Mouse (Mus musculus) myocyte (in vitro differentiated cells): ENCODE measurements at regions not wholly inside any gene's neighbourhood (a gene's known extent, or its start where the extent isn't known, plus 50 kb on each side); places are given as distances from the start of the nearest gene placed in this dataset.

Source experiments
- E2F4 ChIP-seq: IDR thresholded peaks from one replicate; pipeline ENCODE4 v1.6.1; 2011; ENCODE audit warnings: mild to moderate bottlenecking, control low read depth, moderate library complexity; ENCODE audit not compliant: insufficient read depth
- USF1 ChIP-seq: IDR thresholded peaks from one replicate; pipeline ENCODE4 v1.6.1; 2011; ENCODE audit warnings: low read depth, mild to moderate bottlenecking, control low read depth, moderate library complexity

DNA sequence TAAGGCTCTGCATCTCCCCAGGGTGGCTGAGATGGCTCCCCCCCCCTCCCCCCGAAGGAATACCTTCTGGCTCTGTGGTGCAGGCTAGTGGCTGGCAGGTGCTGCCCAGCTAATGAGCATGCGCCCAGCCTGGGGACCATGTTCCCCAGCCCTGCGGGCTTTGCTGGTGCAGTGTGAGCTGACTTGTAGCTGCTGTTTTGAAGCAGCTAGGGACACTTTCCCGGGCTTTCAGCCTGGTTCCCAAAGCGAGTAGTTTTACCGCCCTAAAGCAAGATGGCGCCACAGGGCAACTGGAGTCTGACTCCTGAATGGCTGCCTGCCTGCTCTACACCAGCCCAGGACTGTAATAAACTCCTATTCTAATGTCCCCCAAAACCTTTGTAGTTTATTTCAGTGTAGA is 71.6 kb upstream of the Fam13c start:
- TF ChIP-seq USF1: no peak
- TF ChIP-seq E2F4: no peak
